Mouse (Mus musculus): ENCODE data around the gene Gm15217. TPM values are rescaled to one million over a fixed set of nuclear protein-coding genes. Genes with fewer than 3 reads are reported as not detected.

Gm15217 gene
- total and polyA plus RNA-seq, 2 experiments = not detected

- H3K27me3 ChIP-seq (ENCODE audit: control insufficient read depth, insufficient read depth, low read length) = no peaks in the 10 kb centered on the region
- H3K4me3 ChIP-seq (ENCODE audit: insufficient read depth, low read depth, low read length) = no peak overlapping the region
- WGBS = 83% methylated on average over 3 of the region's 3 CpGs
- H3K36me3 ChIP-seq (ENCODE audit: control insufficient read depth, insufficient read depth, low read length) = no peaks in the 10 kb centered on the region
- TF ChIP-seq CTCF (IDR thresholded peaks at IDR 0.05; ENCODE audit: low read depth, low read length) (no peak), POLR2A (IDR thresholded peaks at IDR 0.05; ENCODE audit: extremely low read depth, insufficient read depth, low read length) (no peak)
- no peak overlapping the region for H3K9ac ChIP-seq (ENCODE audit: low read depth, low read length)
- no peaks in the 10 kb centered on the region for H3K79me2 ChIP-seq (ENCODE audit: control insufficient read depth, insufficient read depth, low read length)
- no peak for DNase-seq (ENCODE audit: extremely low read depth, low read depth, low spot score)
- no peaks in the 10 kb centered on the region; the same call in 1 of the 2 replicates for H3K4me1 ChIP-seq (ENCODE audit: control insufficient read depth, insufficient read depth, low read length)
- no peak overlapping the region for H3K27ac ChIP-seq (replicated peaks; ENCODE audit: insufficient read depth, low read depth, low read length)
These were observed 42.6 kb downstream of the Gm15217 start for GRCm38 (mm10) chr14:46421823-46422222.

- Histone ChIP-seq H3K9ac (ENCODE audit: low read depth, low read length) (no peak overlapping the region), H3K4me3 (ENCODE audit: insufficient read depth, low read depth, low read length) (no peak overlapping the region), H3K79me2 (ENCODE audit: control insufficient read depth, insufficient read depth, low read length) (no peaks in the 10 kb centered on the region), H3K36me3 (ENCODE audit: control insufficient read depth, insufficient read depth, low read length) (no peaks in the 10 kb centered on the region), H3K4me1 (ENCODE audit: control insufficient read depth, insufficient read depth, low read length) (no peaks in the 10 kb centered on the region; the same call in 1 of the 2 replicates), H3K27ac (replicated peaks; ENCODE audit: insufficient read depth, low read depth, low read length) (no peak overlapping the region), H3K27me3 (ENCODE audit: control insufficient read depth, insufficient read depth, low read length) (no peaks in the 10 kb centered on the region)
- TF ChIP-seq CTCF (IDR thresholded peaks at IDR 0.05; ENCODE audit: low read depth, low read length) (no peak), POLR2A (IDR thresholded peaks at IDR 0.05; ENCODE audit: extremely low read depth, insufficient read depth, low read length) (no peak)
- no peak for DNase-seq (ENCODE audit: extremely low read depth, low read depth, low spot score)
- 95% methylated on average over 13 of the region's 13 CpGs for WGBS
These were observed 48.0 kb downstream of the Gm15217 start for GRCm38 (mm10) chr14:46427251-46427650.

GRCm38 (mm10) chr14:46430231-46430630 lies 51.0 kb downstream of the Gm15217 start:
- TF ChIP-seq CTCF (IDR thresholded peaks at IDR 0.05; ENCODE audit: low read depth, low read length) (no peak), POLR2A (IDR thresholded peaks at IDR 0.05; ENCODE audit: extremely low read depth, insufficient read depth, low read length) (no peak)
- H3K9ac ChIP-seq (ENCODE audit: low read depth, low read length) = no peak overlapping the region
- no peaks in the 10 kb centered on the region for H3K36me3 ChIP-seq (ENCODE audit: control insufficient read depth, insufficient read depth, low read length)
- WGBS = 92% methylated on average over 5 of the region's 5 CpGs
- no peaks in the 10 kb centered on the region; the same call in 1 of the 2 replicates for H3K4me1 ChIP-seq (ENCODE audit: control insufficient read depth, insufficient read depth, low read length)
- no peaks in the 10 kb centered on the region for H3K27me3 ChIP-seq (ENCODE audit: control insufficient read depth, insufficient read depth, low read length)
- DNase-seq (ENCODE audit: extremely low read depth, low read depth, low spot score) = no peak
- no peak overlapping the region for H3K27ac ChIP-seq (replicated peaks; ENCODE audit: insufficient read depth, low read depth, low read length)
- H3K4me3 ChIP-seq (ENCODE audit: insufficient read depth, low read depth, low read length) = no peak overlapping the region
- no peaks in the 10 kb centered on the region for H3K79me2 ChIP-seq (ENCODE audit: control insufficient read depth, insufficient read depth, low read length)

Other genes starting within 250 kb of the Gm15217 start
- 1.8 and 10.5 TPM in 2 replicates for gene Bmp4, start 11.3 kb downstream of the Gm15217 start, total RNA-seq (2014; rRNA removed)
- 5.2 and 10.0 TPM in 2 replicates for gene Bmp4, start 11.3 kb downstream of the Gm15217 start, polyA plus RNA-seq (2012; rRNA removed)